Mouse (Mus musculus): ENCODE results near the gene Pex6. TPM values are rescaled to one million over a fixed set of nuclear protein-coding genes. Genes with fewer than 3 reads are reported as not detected.

Pex6 gene
- polyA plus RNA-seq, 3 experiments from 2014 or later = 3.1 to 4.8 (median 4.6) TPM

GRCm38 (mm10) chr17:46701489-46701888, 9.8 kb upstream of the Pex6 start:
- ATAC-seq = no peak

GRCm38 (mm10) chr17:46702100-46702499, 9.2 kb upstream of the Pex6 start:
- no peak for ATAC-seq

GRCm38 (mm10) chr17:46702506-46702905, 8.8 kb upstream of the Pex6 start:
- no peak for ATAC-seq

GRCm38 (mm10) chr17:46703971-46704886, 7.0 kb upstream of the Pex6 start:
- no peak for ATAC-seq

GRCm38 (mm10) chr17:46704887-46705835, 6.1 kb upstream of the Pex6 start, which contains the start of gene Ppp2r5d:
TSS of gene Ppp2r5d (minus strand) at chr17:46705111.
- ATAC-seq = peak; percentile 99

GRCm38 (mm10) chr17:46706375-46707089, 4.7 kb upstream of the Pex6 start:
- ATAC-seq = no peak

GRCm38 (mm10) chr17:46711612-46712271, 479 bp downstream of the Pex6 start:
- peak; percentile 31 for ATAC-seq

- ATAC-seq = no peak
These were observed 1.2 kb downstream of the Pex6 start for GRCm38 (mm10) chr17:46712442-46712841.

GRCm38 (mm10) chr17:46713849-46714248, 2.6 kb downstream of the Pex6 start:
- no peak for ATAC-seq

- ATAC-seq = no peak
These were observed 3.7 kb downstream of the Pex6 start for GRCm38 (mm10) chr17:46714756-46715481.

- no peak for ATAC-seq
These were observed 9.8 kb downstream of the Pex6 start for GRCm38 (mm10) chr17:46721077-46721476.

GRCm38 (mm10) chr17:46724477-46725084, 13.3 kb downstream of the Pex6 start:
- ATAC-seq = no peak

- no peak for ATAC-seq
These were observed 14.0 kb downstream of the Pex6 start for GRCm38 (mm10) chr17:46725273-46725672.

GRCm38 (mm10) chr17:46725731-46726645, 14.7 kb downstream of the Pex6 start:
- no peak for ATAC-seq

GRCm38 (mm10) chr17:46727271-46727670, 16.0 kb downstream of the Pex6 start:
- no peak for ATAC-seq

GRCm38 (mm10) chr17:46728021-46728420, 16.8 kb downstream of the Pex6 start:
- ATAC-seq = no peak

- no peak for ATAC-seq
These were observed 17.2 kb downstream of the Pex6 start for GRCm38 (mm10) chr17:46728496-46728895.

GRCm38 (mm10) chr17:46728904-46729318, 17.6 kb downstream of the Pex6 start, which contains the start of gene Gnmt:
TSS of gene Gnmt (minus strand) at chr17:46729168.
- ATAC-seq = no peak

GRCm38 (mm10) chr17:46734055-46734454, 22.8 kb downstream of the Pex6 start:
- no peak for ATAC-seq

Measured in inflammation-experienced regulatory T-cells, adult 6 months (primary cell).